Mouse (Mus musculus): ENCODE data around the gene Aldh8a1.
"Not testable (repeated sequence)": the region's sequence is repeated elsewhere in the genome, so short reads cannot be mapped to it uniquely, and the experiment has no call there.

Gene Aldh8a1

DNA sequence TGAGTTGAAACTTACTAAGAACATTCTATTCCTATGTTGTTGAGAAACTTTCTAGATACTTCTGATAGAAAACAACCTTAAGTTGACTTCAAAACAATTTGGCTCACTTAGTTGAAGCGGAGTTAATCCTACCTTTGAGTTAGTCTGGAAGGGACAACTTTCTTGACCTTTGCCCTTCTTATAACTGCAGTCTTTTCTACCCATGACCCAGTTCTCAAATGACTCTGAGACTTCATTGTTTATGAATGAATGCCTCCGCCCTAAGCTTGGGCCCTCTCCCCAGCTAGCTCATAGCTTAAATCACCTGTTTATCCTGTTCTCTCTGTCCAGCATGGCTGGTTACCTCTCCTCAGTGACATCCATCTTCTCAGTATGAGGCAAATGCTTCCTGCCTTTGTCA, 7.5 kb upstream of the Aldh8a1 start:
- DNase-seq, result no peak

DNA sequence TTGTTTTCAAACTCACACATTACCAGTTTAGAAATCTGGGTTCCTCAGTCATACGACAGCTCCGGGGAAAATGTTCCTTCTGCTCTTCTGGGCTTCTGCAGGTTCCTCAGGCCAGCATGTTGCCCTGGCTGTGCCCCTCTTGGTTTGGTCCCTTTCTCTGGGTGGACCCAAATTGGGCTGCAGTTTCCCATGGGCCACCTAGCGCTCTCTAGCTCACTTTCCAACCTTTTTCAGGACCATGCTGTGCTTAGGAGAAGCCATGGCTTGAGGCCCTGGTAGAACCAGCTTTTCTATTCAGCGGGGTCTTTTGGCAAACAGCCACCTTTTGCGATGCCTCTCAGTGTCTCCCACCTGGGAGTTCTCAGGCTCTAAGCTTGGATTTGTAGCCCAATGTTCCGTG, 4.8 kb upstream of the Aldh8a1 start:
- no peak for DNase-seq

DNA sequence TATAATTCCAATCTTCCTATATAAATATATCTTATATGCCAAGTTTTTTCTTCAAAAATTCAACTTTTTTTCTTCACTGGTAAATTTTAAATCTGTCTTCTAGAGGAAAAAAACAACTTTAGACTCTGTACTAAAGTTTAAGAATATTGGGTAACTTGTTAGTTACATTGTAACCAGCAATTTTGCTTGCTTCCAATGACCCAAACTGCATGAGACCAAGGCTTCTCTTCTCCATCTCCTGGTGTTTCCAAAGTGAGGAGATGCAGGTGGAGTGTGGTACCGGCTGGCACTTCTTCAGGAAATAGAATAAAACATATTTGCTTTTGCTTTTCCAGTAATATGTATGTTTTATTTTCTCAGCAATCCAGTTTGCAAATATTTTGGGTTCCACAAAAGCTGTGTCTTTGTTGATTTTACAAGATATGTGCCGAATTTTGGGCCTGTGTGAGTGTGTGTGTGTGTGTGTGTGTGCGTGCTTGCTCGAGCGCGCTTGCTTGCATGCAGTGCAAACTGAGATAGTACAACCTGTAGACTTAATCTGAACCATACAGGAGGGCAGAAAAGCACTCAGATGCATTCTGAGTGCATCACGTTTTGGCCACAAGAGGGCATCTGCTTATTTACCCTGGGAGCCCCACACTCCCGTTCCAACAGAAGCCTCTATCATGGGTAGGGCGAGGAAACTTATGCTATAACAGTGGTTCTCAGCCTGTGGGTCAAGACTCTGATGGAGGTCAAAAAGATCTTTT, 1.3 kb downstream of the Aldh8a1 start:
- DNase-seq, result no peak

DNA sequence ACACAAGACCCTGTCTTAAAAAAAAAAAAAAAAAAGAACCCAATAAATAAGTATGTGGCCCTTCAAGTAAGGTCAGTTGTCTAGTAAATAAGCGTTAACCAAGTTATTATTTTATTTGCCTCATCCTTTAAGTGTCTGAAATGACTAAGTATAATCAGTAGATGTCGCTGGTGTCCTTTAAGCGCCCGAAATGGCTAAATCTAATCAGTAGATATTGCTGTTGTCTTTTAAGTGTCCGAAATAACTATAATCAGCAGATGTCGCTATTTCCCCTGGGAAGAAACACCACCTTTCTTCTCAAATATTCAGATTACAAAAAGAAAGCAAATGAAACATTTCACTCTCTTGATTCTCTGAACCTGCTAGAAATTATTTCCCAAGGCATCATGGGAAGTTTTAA, 5.8 kb downstream of the Aldh8a1 start:
- DNase-seq, result peak; percentile 69

DNA sequence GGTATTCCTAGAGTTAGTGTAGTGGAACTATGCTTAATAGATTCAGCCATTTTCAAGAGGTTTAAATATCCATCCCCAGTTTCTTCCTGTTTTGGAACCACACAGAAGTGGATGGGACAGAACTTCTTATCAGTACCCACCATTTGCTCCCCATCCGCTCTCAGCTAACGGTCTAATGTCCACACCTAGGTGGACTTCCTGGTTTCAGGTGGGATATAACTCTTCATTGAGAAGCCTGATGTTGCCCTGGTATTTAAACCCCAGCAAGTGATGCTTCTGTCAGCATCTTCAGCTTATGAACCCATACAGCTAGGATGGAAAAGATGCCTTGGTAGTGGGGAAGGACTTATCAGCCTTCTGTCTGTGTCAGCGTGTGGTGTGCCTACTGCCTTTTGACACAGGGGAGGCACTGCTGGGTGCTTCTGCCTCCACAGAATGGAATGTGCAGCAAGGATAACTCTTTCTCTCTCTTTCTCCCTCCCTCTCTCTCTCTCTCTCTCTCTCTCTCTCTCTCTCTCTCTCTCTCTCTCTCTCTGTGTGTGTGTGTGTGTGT, 8.1 kb downstream of the Aldh8a1 start:
- no peak for DNase-seq

DNA sequence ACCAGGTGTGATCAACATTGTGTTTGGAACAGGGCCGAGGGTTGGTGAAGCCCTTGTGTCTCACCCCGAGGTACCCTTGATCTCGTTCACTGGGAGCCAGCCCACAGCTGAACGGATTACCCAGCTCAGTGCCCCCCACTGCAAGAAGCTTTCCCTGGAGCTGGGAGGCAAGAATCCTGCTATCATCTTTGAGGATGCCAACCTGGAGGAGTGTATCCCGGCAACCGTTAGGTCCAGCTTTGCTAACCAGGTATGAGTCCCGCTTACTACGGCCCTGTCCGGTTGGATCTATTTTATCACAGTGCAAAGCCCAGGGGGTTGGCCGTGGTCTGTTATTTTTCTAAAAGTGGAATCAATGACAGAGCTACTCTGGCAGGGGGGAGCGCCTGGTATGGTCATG, 12.0 kb downstream of the Aldh8a1 start:
- DNase-seq, result no peak

DNA sequence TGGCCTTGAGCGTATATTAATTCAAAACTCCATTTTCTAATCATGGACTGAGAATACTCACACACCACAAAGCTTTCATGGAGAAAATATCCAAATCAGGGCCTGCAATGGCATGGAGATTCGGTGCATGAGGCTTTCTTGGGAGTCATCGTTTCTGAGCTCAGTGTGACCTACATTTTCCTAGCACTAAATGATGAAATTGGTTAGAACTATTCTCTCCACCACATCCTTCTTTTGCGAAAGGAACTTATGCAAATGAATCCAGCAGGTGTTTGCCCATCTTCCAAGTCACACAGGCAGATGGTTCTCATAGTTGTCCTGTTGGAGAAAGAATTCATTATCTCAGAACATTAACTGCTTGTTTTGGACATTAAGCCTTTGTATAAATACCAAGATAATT, 13.3 kb downstream of the Aldh8a1 start:
- DNase-seq, result no peak

DNA sequence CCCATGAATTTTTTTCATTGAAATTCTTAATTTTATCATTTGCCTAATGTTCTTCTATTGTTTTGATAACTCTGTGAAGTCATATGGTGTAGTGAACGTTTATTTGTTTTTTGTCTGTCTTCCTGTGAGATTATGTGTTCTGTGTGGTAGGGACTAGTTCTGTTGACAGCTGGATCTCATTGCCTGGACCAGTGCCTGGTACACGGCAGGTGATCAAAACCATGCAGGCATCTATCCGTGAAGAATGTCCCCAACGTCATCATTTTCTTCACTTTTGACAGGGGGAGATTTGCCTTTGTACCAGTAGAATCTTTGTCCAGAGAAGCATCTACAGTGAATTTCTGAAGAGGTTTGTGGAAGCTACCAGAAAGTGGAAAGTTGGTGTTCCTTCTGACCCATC, 14.2 kb downstream of the Aldh8a1 start:
- no peak for DNase-seq

DNA sequence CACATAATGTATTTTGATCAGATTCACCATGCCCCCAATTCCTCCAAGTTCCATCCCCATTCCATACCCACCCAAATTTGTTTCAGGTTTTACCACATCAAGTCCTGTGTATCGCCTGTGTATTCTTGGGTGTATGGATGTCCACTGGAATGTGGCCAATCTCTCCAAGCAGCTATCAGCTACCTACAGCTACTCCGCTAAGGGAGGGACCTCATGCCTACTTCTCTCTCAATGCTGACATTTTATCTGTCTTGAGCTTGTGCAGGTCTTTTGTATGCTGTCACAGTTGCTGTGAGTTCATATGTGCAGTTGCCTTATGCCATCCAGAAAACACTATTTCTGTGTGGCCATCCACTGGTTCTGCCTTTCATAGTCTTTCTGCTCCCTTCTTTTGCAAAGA, 16.3 kb downstream of the Aldh8a1 start:
- no peak for DNase-seq

DNA sequence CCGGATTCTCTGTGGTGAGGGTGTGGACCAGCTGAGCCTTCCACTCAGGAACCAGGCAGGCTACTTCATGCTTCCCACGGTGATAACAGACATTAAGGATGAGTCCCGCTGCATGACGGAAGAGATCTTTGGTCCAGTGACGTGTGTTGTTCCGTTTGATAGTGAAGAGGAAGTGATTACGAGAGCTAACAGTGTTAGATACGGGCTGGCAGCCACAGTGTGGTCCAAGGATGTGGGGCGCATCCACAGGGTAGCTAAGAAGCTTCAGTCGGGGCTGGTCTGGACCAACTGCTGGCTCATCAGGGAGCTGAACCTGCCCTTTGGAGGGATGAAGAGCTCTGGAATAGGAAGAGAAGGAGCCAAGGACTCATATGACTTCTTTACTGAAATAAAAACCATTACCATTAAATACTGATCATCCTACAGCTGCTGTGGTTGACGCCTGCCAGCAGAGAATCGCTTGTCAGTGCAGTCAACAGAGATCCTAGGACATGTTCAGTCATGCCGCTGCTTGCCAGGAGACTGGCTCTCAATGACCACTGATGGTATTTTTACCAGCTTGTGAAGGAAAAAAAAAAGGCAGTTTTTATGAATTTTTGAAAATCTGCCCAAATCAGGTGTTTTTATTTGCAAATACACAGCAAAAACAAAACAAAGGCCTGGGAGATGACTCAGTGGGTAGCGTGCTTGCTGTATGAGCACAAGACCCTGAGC, 18.5 kb downstream of the Aldh8a1 start:
- DNase-seq, result no peak

DNA sequence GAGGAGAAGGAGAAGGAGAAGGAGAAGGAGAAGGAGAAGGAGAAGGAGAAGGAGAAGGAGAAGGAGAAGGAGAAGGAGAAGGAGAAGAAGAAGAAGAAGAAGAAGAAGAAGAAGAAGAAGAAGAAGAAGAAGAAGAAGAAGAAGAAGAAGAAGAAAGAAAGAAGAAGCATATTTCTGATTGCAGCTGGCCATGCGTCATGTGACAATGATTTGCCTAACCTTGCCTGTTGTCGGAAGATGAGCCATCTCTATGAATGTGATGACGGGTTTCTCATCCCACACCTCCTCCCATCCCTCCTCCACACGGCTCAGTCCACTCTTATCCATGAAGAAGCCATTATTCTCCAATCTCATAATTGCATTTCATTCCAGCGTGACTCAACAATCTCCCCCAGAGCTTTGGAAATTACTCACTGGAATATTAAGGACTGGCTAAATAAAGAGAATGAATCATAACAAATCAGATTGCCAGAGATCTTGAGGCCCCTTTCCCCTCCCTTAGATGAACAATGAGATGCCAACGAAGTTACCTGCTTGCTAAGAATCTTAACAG, 21.9 kb downstream of the Aldh8a1 start:
- DNase-seq, result not testable (repeated sequence)

DNA sequence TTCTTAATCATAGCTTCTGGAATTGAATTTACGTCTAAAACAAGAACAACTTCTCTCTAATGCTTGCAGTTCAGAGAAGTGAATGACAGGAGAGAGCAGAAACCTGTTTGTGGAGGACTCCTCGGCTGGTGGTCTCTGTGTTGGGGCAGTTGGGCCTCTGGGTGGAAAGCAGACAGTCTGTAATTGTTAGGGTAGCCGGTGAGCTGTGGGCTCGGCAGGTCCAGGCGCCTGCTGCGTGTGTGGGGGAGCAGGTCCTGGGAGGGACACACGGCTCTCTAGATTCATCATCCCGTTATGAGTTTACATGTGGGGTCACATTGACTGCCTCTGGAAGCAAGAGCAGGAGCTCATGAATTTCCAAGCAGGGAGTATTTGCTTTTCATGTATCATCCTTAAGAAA, 22.5 kb downstream of the Aldh8a1 start:
- DNase-seq, result no peak

DNA sequence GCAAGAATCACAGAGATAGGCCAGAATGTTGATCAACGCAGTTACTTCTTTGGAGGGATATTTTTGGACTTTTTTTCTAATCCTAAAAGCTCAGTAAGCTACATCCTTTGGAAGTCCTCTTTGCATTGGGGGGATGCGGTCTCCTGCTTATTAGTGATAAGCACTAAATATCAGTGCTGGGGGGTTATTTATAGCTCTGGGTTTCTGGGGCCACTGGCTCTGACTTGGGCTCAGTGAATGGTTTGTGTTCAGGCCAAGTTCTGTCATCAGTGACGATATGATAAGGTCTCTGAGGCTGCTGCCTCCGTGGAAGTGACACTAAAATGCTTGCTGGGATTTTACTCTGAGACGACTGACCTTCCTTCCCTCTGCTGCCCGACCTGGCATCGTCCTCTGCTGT, 22.9 kb downstream of the Aldh8a1 start:
- no peak for DNase-seq

DNA sequence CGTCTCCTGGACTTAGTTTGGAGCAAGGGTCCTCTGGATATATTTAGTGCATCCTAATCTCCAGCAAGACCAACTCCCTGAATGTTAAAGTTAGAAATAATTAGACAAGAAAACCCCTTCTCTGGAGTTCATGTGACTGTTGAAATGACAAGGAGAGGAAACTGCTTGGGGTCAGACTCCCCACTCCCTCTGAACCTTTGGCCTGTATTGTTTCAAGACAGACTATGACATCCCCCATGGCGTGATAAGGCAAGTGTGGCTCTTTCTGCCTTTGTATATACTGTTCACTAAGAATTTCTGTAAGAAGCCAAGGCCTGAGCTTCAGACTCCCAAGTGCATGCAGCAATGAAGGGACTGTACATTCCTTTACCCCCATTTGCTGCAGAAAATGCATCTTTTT, 23.4 kb downstream of the Aldh8a1 start:
- DNase-seq, result no peak

DNA sequence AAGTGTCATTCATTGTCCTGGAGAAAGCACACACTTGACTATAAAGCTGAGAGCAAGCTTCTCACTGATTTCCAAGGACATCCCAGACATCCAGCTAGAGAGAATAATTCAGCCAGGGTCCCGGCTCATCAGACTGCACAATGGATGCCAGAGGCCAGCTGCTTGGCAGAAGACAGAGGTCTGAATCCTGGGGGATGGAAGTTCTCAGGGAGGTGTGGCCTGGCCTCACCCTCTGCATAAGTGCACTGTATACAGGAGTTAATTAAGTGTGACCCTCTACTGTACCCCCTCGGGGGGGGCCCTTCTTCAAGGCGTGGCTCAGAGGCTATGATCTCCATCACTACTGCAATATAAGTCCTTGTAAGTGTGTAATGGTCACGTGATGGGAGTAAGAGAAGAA, 24.2 kb downstream of the Aldh8a1 start:
- DNase-seq, result no peak

DNA sequence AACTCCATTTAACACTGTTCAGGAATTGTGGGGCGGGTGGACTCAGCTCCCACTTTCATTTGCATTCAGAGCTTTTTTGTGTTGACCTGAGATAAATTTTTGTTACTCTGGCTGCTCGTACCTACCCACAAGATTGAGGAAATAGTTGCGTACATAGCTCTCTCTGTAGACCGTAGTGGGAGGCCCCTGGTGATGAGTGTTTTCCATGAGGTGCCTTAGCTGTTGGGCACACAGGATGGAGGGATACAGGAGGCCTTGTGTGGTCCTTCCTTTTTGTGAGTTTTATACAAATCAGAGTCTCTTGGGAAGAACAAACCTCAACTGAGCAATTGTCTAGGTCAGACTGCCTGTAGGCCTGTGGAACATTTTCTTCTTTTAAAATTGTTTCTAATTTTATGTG, 27.7 kb downstream of the Aldh8a1 start:
- no peak for DNase-seq

DNA sequence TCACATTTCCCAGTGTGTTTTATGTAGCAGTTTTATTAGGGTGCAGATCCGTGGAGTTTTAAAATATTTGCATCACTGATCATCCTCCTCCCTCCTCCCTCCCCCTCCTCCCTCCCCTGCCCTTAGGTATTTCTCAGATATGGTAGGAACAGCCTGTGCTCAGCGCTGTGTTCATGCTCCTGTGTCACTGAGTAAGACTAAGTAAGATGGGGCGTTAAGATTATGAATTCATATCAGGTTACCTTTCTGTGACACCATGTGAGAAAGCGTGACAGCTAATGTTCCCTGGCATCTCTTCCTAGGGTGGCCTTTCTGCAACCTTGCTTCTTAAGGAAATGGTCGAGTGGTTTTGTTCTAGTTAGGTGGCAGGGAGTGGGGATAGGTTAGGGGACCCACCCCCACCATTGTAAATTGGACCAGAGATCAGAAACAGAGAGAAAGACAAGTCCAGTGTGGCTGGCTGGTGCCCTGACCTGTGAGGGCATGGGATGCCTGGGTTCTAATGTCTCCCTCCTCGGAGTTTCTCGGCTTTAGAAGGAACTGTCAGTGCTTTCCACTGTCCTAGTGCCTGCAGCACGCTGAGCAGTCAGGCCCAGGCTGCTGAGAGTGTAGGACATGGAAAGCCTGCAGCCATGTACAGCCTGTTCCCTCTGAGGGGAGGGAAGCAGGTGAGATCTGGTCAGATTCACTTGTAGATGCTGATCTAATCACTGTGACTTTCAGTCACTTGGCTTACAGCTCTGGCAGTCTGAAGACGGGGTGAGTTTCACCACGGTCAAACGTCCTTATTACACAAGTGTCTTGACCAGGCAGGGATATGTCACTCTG, 28.8 kb downstream of the Aldh8a1 start:
- DNase-seq, result no peak

DNA sequence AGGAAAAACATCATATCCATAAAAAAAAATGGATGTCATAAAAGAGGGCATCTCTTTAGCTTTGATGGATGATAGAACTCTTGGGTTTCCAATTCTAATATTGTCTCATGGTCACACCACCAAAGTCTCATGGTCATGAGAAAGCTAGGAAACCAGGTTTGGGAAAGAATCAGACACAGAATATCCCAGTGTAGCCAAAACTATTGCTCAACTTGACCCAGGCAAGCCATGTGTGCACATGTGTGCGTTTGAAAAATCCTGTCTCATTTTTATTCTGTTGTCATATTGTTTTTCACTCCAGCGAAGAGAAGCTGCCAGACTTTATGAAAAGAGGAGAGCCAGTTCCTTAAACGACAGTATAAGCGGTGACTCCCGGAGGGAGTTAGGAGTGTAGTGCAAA, 33.6 kb downstream of the Aldh8a1 start:
- no peak for DNase-seq

DNA sequence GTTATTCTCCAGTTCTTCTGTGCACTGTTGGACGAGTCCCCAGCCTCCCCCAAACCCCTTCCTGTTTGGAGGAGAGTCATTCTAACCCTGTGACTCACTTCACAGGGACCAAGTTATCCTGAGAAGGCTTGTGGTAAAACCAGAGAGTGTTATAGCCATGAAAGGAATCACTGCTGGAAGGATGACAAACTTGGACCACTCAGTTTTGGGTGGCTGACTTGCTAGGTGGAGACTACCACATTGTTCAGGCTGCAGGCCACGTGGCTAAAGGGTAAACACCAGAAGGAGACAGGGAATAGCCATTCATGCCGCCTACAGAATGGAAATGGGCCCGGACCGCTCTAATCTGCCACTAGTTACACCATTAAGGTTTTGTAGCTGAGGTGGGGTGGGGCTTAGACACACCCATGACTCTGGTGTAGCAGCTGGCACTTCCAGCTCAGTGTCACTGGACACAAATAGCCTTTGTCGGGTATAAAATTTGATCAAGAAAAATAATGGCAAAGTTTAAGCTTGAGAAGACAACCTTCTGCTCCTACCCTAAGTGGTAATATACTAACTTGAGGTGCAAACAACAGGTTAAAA, 34.6 kb downstream of the Aldh8a1 start:
- no peak for DNase-seq

DNA sequence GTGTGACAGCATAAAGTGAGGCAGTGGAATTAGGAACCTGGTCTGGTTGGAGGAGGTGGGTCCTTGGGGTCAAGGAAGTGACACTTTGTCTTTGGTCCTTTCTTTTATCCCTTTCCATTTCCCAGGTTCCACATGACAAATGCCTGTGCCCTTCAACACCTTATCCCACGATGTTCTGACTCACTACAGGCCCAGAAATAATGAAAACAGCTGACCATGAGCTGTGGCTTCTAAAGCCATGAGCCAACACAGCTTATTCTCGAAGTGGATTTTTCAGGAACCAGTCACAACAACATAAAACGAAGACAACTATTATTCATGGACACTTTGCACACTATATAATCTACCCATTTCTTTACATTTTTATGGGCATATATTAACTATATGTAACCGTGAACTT, 37.9 kb downstream of the Aldh8a1 start:
- no peak for DNase-seq

DNA sequence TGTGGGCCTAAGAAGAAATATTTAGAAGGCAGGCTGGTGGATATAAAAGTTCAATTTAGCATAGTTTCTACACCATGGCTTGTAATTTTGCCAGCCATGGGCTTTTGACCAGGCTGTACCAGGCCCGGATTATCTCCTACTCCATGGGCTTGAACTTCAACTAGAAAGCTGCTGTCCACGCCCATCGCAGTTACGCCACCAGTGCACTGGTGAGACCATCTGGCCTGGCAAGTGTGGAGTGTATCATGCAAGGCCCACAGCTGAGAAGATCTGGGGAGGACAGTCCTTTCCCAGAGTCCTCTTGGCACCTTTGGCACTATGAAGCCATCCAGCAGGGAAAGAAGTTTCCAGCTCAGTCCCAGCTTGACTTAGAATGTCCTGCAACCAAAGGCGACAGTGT, 39.1 kb downstream of the Aldh8a1 start:
- DNase-seq, result no peak

DNA sequence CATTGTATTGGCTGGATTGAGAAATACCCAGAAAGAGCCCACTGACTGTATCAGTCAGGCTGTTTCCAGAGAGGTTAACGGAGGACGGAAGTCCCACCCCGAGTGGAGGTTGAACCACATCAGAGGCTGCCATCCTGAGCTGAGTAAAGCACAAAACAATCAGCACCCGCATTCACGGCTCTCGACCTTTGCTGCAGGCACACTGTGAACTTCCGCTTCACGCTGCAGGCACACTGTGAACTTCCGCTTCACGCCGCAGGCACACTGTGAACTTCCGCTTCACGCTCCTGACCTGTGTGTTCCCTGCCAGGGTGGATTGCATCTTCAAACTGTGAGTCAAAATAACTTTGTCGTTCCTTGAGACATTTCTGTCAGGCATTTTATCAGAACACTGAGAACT, 42.1 kb downstream of the Aldh8a1 start:
- no peak for DNase-seq
